Mouse (Mus musculus) hindbrain, embryonic 13.5 days (tissue): ENCODE data around the gene Gm20388. TPM values are rescaled to one million over a fixed set of nuclear protein-coding genes. Genes with fewer than 3 reads are reported as not detected.

Experiments used
- ATAC-seq: fragments of 200-750 bp; cut with Nextera tagmentation; 2 replicates; pipeline ENCODE4 v1.8.0; 2017; ENCODE audit warnings: moderate TSS enrichment; ENCODE audit not compliant: low FRiP score
- H3K27ac ChIP-seq: fragments of 300-500 bp; sonication (generic); 2 replicates; pipeline ENCODE4 v1.5.1; 2015; ENCODE audit warnings: inconsistent platforms, mild to moderate bottlenecking, moderate library complexity
- H3K27me3 ChIP-seq: fragments of 300-500 bp; sonication (generic); 2 replicates; pipeline ENCODE4 v1.6.1; 2015; ENCODE audit warnings: mild to moderate bottlenecking, inconsistent platforms
- H3K36me3 ChIP-seq: fragments of 300-500 bp; sonication (generic); 2 replicates; pipeline ENCODE4 v1.6.1; 2015; ENCODE audit warnings: mild to moderate bottlenecking, inconsistent platforms
- H3K4me1 ChIP-seq: fragments of 300-500 bp; sonication (generic); replicated peaks from 2 replicates; pipeline ENCODE4 v1.6.1; 2015; ENCODE audit warnings: inconsistent platforms
- H3K4me2 ChIP-seq: fragments of 300-500 bp; sonication (generic); 2 replicates; pipeline ENCODE4 v1.6.1; 2015; ENCODE audit warnings: inconsistent platforms, mild to moderate bottlenecking, moderate library complexity
- H3K4me3 ChIP-seq: fragments of 300-500 bp; sonication (generic); 2 replicates; pipeline ENCODE4 v1.5.1; 2015; ENCODE audit warnings: mild to moderate bottlenecking, inconsistent platforms
- H3K9ac ChIP-seq: fragments of 300-500 bp; sonication (generic); 2 replicates; pipeline ENCODE4 v1.6.1; 2015; ENCODE audit warnings: mild to moderate bottlenecking, inconsistent platforms
- H3K9me3 ChIP-seq: fragments of 300-500 bp; sonication (generic); 2 replicates; pipeline ENCODE4 v1.6.1; 2016; ENCODE audit warnings: inconsistent platforms
- WGBS: fragments of 180-500 bp; shearing (Covaris S2); methylation state at CpG from one replicate; pipeline ENCODE4 v1.1.7; 2015; 5-methylcytosine and 5-hydroxymethylcytosine counted together
- polyA plus RNA-seq: library from polyadenylated mRNA; unstranded; fragments of >200 nt; fragmentation: Nextera tagmentation; extraction: Ambion mirVana; gene quantifications from 2 replicates; pipeline ENCODE4 v1.2.1, GENCODE M21; 2015

The Gm20388 gene
- polyA plus RNA-seq, 1 experiment from 2014 or later, result 1.9 TPM

- 81% methylated on average over 9 of the region's 9 CpGs for WGBS
- H3K36me3 ChIP-seq, result no peaks in the 10 kb centered on the region
- H3K4me2 ChIP-seq, result no peak overlapping the region
- H3K4me1 ChIP-seq, result peaks cover 7% of the 10 kb centered on the region
- no peak overlapping the region for H3K9ac ChIP-seq
- ATAC-seq, result no peak
- H3K4me3 ChIP-seq, result no peak overlapping the region
- H3K27ac ChIP-seq, result no peak overlapping the region
- H3K27me3 ChIP-seq, result peaks cover 11% of the 10 kb centered on the region
- H3K9me3 ChIP-seq, result no peaks in the 10 kb centered on the region
Observed at GRCm38 (mm10) chr8:120997926-120998325, 1087.3 kb downstream of the Gm20388 start.

GRCm38 (mm10) chr8:120998966-120999365 lies 1088.3 kb downstream of the Gm20388 start:
- Histone ChIP-seq H3K27ac (no peak overlapping the region), H3K27me3 (peaks cover 8% of the 10 kb centered on the region), H3K36me3 (no peaks in the 10 kb centered on the region), H3K9me3 (no peaks in the 10 kb centered on the region), H3K4me1 (peaks cover 14% of the 10 kb centered on the region), H3K4me2 (no peak overlapping the region), H3K9ac (no peak overlapping the region), H3K4me3 (no peak overlapping the region)
- 79% methylated on average over 14 of the region's 14 CpGs for WGBS
- no peak for ATAC-seq

GRCm38 (mm10) chr8:121001951-121002350 lies 1091.3 kb downstream of the Gm20388 start:
- H3K27me3 ChIP-seq, result no peaks in the 10 kb centered on the region
- no peak overlapping the region for H3K4me3 ChIP-seq
- 82% methylated on average over 12 of the region's 12 CpGs for WGBS
- no peak for ATAC-seq
- H3K36me3 ChIP-seq, result no peaks in the 10 kb centered on the region
- no peak overlapping the region for H3K9ac ChIP-seq
- no peaks in the 10 kb centered on the region for H3K9me3 ChIP-seq
- H3K4me1 ChIP-seq, result peaks cover 11% of the 10 kb centered on the region
- H3K4me2 ChIP-seq, result no peak overlapping the region
- H3K27ac ChIP-seq, result no peak overlapping the region

- Histone ChIP-seq H3K36me3 (no peaks in the 10 kb centered on the region), H3K4me3 (no peak overlapping the region), H3K9ac (no peak overlapping the region), H3K27me3 (no peaks in the 10 kb centered on the region), H3K4me2 (no peak overlapping the region), H3K4me1 (peaks cover 11% of the 10 kb centered on the region), H3K27ac (peak overlapping the region; percentile 6; the same call in 1 of the 2 replicates), H3K9me3 (no peaks in the 10 kb centered on the region)
- ATAC-seq, result no peak
- 40% methylated on average over 17 of the region's 17 CpGs for WGBS
Observed at GRCm38 (mm10) chr8:121002871-121003539, 1092.4 kb downstream of the Gm20388 start.

- no peaks in the 10 kb centered on the region for H3K27me3 ChIP-seq
- 61% methylated on average over 2 of the region's 2 CpGs for WGBS
- ATAC-seq, result no peak
Observed at GRCm38 (mm10) chr8:121003639-121004038, 1093.0 kb downstream of the Gm20388 start.

GRCm38 (mm10) chr8:121013318-121013717 lies 1102.7 kb downstream of the Gm20388 start:
- no peak overlapping the region for H3K9ac ChIP-seq
- no peak overlapping the region for H3K4me2 ChIP-seq
- peaks cover 17% of the 10 kb centered on the region for H3K4me1 ChIP-seq
- no peak overlapping the region for H3K27ac ChIP-seq
- H3K9me3 ChIP-seq, result no peaks in the 10 kb centered on the region
- H3K4me3 ChIP-seq, result no peak overlapping the region
- H3K36me3 ChIP-seq, result no peaks in the 10 kb centered on the region
- H3K27me3 ChIP-seq, result 0 out of 2 replicates have a peak, but pooled peaks cover 10% of the 10 kb centered on the region
- 45% methylated on average over 6 of the region's 6 CpGs for WGBS
- ATAC-seq, result no peak

More at GRCm38 (mm10) chr8:121003639-121004038, 1093.0 kb downstream of the Gm20388 start:
- peaks cover 11% of the 10 kb centered on the region for H3K4me1 ChIP-seq
- H3K9me3 ChIP-seq, result no peaks in the 10 kb centered on the region
- peak overlapping the region; percentile 6; the same call in 1 of the 2 replicates for H3K27ac ChIP-seq
- no peak overlapping the region for H3K4me2 ChIP-seq
- no peak overlapping the region for H3K9ac ChIP-seq
- no peak overlapping the region for H3K4me3 ChIP-seq
- H3K36me3 ChIP-seq, result no peaks in the 10 kb centered on the region

GRCm38 (mm10) chr8:121016621-121017020 lies 1106.0 kb downstream of the Gm20388 start:
- H3K4me2 ChIP-seq, result no peak overlapping the region
- WGBS, result 78% methylated on average over 17 of the region's 17 CpGs
- peaks cover 17% of the 10 kb centered on the region for H3K4me1 ChIP-seq
- H3K36me3 ChIP-seq, result no peaks in the 10 kb centered on the region
- H3K4me3 ChIP-seq, result no peak overlapping the region
- H3K9ac ChIP-seq, result no peak overlapping the region
- ATAC-seq, result no peak
- H3K27me3 ChIP-seq, result 0 out of 2 replicates have a peak, but pooled peaks cover 8% of the 10 kb centered on the region
- H3K9me3 ChIP-seq, result no peaks in the 10 kb centered on the region
- no peak overlapping the region for H3K27ac ChIP-seq

- ATAC-seq, result no peak
- 82% methylated on average over 10 of the region's 10 CpGs for WGBS
Observed at GRCm38 (mm10) chr8:121018236-121018635, 1107.6 kb downstream of the Gm20388 start.

GRCm38 (mm10) chr8:121021488-121021887 lies 1110.8 kb downstream of the Gm20388 start:
- no peak for ATAC-seq
- Histone ChIP-seq H3K4me2 (no peak overlapping the region), H3K4me3 (no peak overlapping the region), H3K9ac (no peak overlapping the region), H3K27ac (no peak overlapping the region), H3K36me3 (no peaks in the 10 kb centered on the region), H3K27me3 (0 out of 2 replicates have a peak, but pooled peaks cover 15% of the 10 kb centered on the region), H3K4me1 (no peaks in the 10 kb centered on the region), H3K9me3 (no peaks in the 10 kb centered on the region)
- 65% methylated on average over 12 of the region's 12 CpGs for WGBS

More at GRCm38 (mm10) chr8:121018236-121018635, 1107.6 kb downstream of the Gm20388 start:
- no peaks in the 10 kb centered on the region for H3K36me3 ChIP-seq
- no peak overlapping the region for H3K27ac ChIP-seq
- H3K4me1 ChIP-seq, result peaks cover 6% of the 10 kb centered on the region
- no peak overlapping the region for H3K4me2 ChIP-seq
- no peak overlapping the region for H3K4me3 ChIP-seq
- H3K9me3 ChIP-seq, result no peaks in the 10 kb centered on the region
- 0 out of 2 replicates have a peak, but pooled peaks cover 14% of the 10 kb centered on the region for H3K27me3 ChIP-seq
- no peak overlapping the region for H3K9ac ChIP-seq

GRCm38 (mm10) chr8:121023003-121023402 lies 1112.4 kb downstream of the Gm20388 start:
- H3K36me3 ChIP-seq, result no peaks in the 10 kb centered on the region
- no peak overlapping the region for H3K4me2 ChIP-seq
- 0 out of 2 replicates have a peak, but pooled peaks cover 13% of the 10 kb centered on the region for H3K27me3 ChIP-seq
- H3K27ac ChIP-seq, result no peak overlapping the region
- no peak overlapping the region for H3K4me3 ChIP-seq
- H3K9me3 ChIP-seq, result no peaks in the 10 kb centered on the region
- ATAC-seq, result no peak
- no peak overlapping the region for H3K9ac ChIP-seq
- WGBS, result 84% methylated on average over 4 of the region's 4 CpGs
- H3K4me1 ChIP-seq, result peaks cover 9% of the 10 kb centered on the region

GRCm38 (mm10) chr8:121023736-121024135 lies 1113.1 kb downstream of the Gm20388 start:
- Histone ChIP-seq H3K9ac (no peak overlapping the region), H3K27me3 (0 out of 2 replicates have a peak, but pooled peaks cover 13% of the 10 kb centered on the region), H3K9me3 (no peaks in the 10 kb centered on the region), H3K4me3 (no peak overlapping the region), H3K4me2 (no peak overlapping the region), H3K36me3 (no peaks in the 10 kb centered on the region), H3K27ac (no peak overlapping the region), H3K4me1 (peaks cover 10% of the 10 kb centered on the region)
- ATAC-seq, result no peak
- 75% methylated on average over 18 of the region's 18 CpGs for WGBS

- Histone ChIP-seq H3K4me2 (no peak overlapping the region), H3K9ac (no peak overlapping the region), H3K9me3 (no peaks in the 10 kb centered on the region), H3K4me1 (peaks cover 10% of the 10 kb centered on the region), H3K36me3 (no peaks in the 10 kb centered on the region), H3K4me3 (no peak overlapping the region), H3K27ac (no peak overlapping the region), H3K27me3 (peaks cover 16% of the 10 kb centered on the region; the same call in 1 of the 2 replicates)
- 78% methylated on average over 5 of the region's 5 CpGs for WGBS
- no peak for ATAC-seq
Observed at GRCm38 (mm10) chr8:121025486-121025885, 1114.8 kb downstream of the Gm20388 start.

- H3K27me3 ChIP-seq, result peaks cover 16% of the 10 kb centered on the region
- no peak overlapping the region for H3K4me3 ChIP-seq
- ATAC-seq, result no peak
- no peaks in the 10 kb centered on the region for H3K36me3 ChIP-seq
- H3K9ac ChIP-seq, result no peak overlapping the region
- H3K4me1 ChIP-seq, result peaks cover 10% of the 10 kb centered on the region
- no peak overlapping the region for H3K27ac ChIP-seq
- WGBS, result 34% methylated on average over 13 of the region's 13 CpGs
- no peak overlapping the region for H3K4me2 ChIP-seq
- H3K9me3 ChIP-seq, result no peaks in the 10 kb centered on the region
Observed at GRCm38 (mm10) chr8:121027787-121028186, 1117.1 kb downstream of the Gm20388 start.
